Mouse (Mus musculus): ENCODE data around the gene Sdk2. TPM values are rescaled to one million over a fixed set of nuclear protein-coding genes. Genes with fewer than 3 reads are reported as not detected.
A peak's percentile ranks its signal among the peaks of the same experiment; 100 is the strongest.

The Sdk2 gene
- total and polyA plus RNA-seq, 2 experiments from 2014 or later = 3.0 to 30.4 TPM

- ATAC-seq = no peak
- WGBS = 64% methylated on average over 6 of the region's 6 CpGs
- DNase-seq (ENCODE audit: low spot score) = no peak
These were observed 66.8 kb downstream of the Sdk2 start for GRCm38 (mm10) chr11:114000051-114000450.

GRCm38 (mm10) chr11:113998702-113999101, 68.1 kb downstream of the Sdk2 start:
- H3K36me3 ChIP-seq (ENCODE audit: insufficient read depth, low read length) = no peaks in the 10 kb centered on the region
- no peaks in the 10 kb centered on the region for H3K27me3 ChIP-seq (ENCODE audit: insufficient read depth, low read length)
- H3K27ac ChIP-seq = no peak overlapping the region
- H3K4me2 ChIP-seq (ENCODE audit: low read depth, low read length) = no peak overlapping the region
- no peak for TF ChIP-seq CTCF (IDR thresholded peaks at IDR 0.05; ENCODE audit: low read depth)
- H3K4me1 ChIP-seq (ENCODE audit: insufficient read depth, low read length) = no peaks in the 10 kb centered on the region
- H3K4me3 ChIP-seq (ENCODE audit: low read length) = no peak overlapping the region
- H3K9ac ChIP-seq (replicated peaks; ENCODE audit: low read length) = no peak overlapping the region
- ATAC-seq (no peak), DNase-seq (ENCODE audit: low spot score) (no peak)
- H3K9me3 ChIP-seq (ENCODE audit: low read length) = no peaks in the 10 kb centered on the region
- WGBS = 96% methylated on average over 3 of the region's 3 CpGs

More at GRCm38 (mm10) chr11:114000051-114000450, 66.8 kb downstream of the Sdk2 start:
- Histone ChIP-seq H3K27me3 (ENCODE audit: insufficient read depth, low read length) (no peaks in the 10 kb centered on the region), H3K9ac (replicated peaks; ENCODE audit: low read length) (no peak overlapping the region), H3K27ac (no peak overlapping the region), H3K36me3 (ENCODE audit: insufficient read depth, low read length) (no peaks in the 10 kb centered on the region), H3K9me3 (ENCODE audit: low read length) (no peaks in the 10 kb centered on the region), H3K4me3 (ENCODE audit: low read length) (no peak overlapping the region), H3K4me2 (ENCODE audit: low read depth, low read length) (no peak overlapping the region), H3K4me1 (ENCODE audit: insufficient read depth, low read length) (no peaks in the 10 kb centered on the region)
- no peak for TF ChIP-seq CTCF (IDR thresholded peaks at IDR 0.05; ENCODE audit: low read depth)

GRCm38 (mm10) chr11:113993921-113994320, 72.9 kb downstream of the Sdk2 start:
- no peak for TF ChIP-seq CTCF (IDR thresholded peaks at IDR 0.05; ENCODE audit: low read depth)
- no peak for ATAC-seq
- no peak overlapping the region for H3K27ac ChIP-seq
- H3K9ac ChIP-seq (replicated peaks; ENCODE audit: low read length) = no peak overlapping the region
- H3K4me1 ChIP-seq (ENCODE audit: insufficient read depth, low read length) = peaks cover 14% of the 10 kb centered on the region
- DNase-seq (ENCODE audit: low spot score) = no peak
- 98% methylated on average over 6 of the region's 6 CpGs for WGBS
- H3K27me3 ChIP-seq (ENCODE audit: insufficient read depth, low read length) = no peaks in the 10 kb centered on the region
- H3K36me3 ChIP-seq (ENCODE audit: insufficient read depth, low read length) = no peaks in the 10 kb centered on the region
- H3K4me3 ChIP-seq (ENCODE audit: low read length) = no peak overlapping the region
- no peak overlapping the region for H3K4me2 ChIP-seq (ENCODE audit: low read depth, low read length)
- H3K9me3 ChIP-seq (ENCODE audit: low read length) = no peaks in the 10 kb centered on the region

- no peak overlapping the region for H3K9ac ChIP-seq (replicated peaks; ENCODE audit: low read length)
- no peak for TF ChIP-seq CTCF (IDR thresholded peaks at IDR 0.05; ENCODE audit: low read depth)
These were observed 74.0 kb downstream of the Sdk2 start for GRCm38 (mm10) chr11:113992894-113993293.

GRCm38 (mm10) chr11:113991886-113992285, 75.0 kb downstream of the Sdk2 start:
- Histone ChIP-seq H3K4me2 (ENCODE audit: low read depth, low read length) (no peak overlapping the region), H3K4me1 (ENCODE audit: insufficient read depth, low read length) (peaks cover 14% of the 10 kb centered on the region), H3K27ac (peak overlapping the region; percentile 36; the same call in 1 of the 2 replicates), H3K27me3 (ENCODE audit: insufficient read depth, low read length) (no peaks in the 10 kb centered on the region), H3K9ac (replicated peaks; ENCODE audit: low read length) (no peak overlapping the region), H3K36me3 (ENCODE audit: insufficient read depth, low read length) (no peaks in the 10 kb centered on the region), H3K4me3 (ENCODE audit: low read length) (no peak overlapping the region), H3K9me3 (ENCODE audit: low read length) (no peaks in the 10 kb centered on the region)
- TF ChIP-seq CTCF (IDR thresholded peaks at IDR 0.05; ENCODE audit: low read depth) = no peak
- ATAC-seq (no peak), DNase-seq (ENCODE audit: low spot score) (peak; percentile 39)
- 53% methylated on average over 8 of the region's 8 CpGs for WGBS

More at GRCm38 (mm10) chr11:113992894-113993293, 74.0 kb downstream of the Sdk2 start:
- H3K4me1 ChIP-seq (ENCODE audit: insufficient read depth, low read length) = peaks cover 14% of the 10 kb centered on the region
- H3K27ac ChIP-seq = peak overlapping the region; percentile 26; the same call in 1 of the 2 replicates
- H3K4me3 ChIP-seq (ENCODE audit: low read length) = no peak overlapping the region
- DNase-seq (ENCODE audit: low spot score) (no peak), ATAC-seq (no peak)
- H3K4me2 ChIP-seq (ENCODE audit: low read depth, low read length) = no peak overlapping the region
- WGBS = 44% methylated on average over 10 of the region's 10 CpGs
- no peaks in the 10 kb centered on the region for H3K36me3 ChIP-seq (ENCODE audit: insufficient read depth, low read length)
- H3K9me3 ChIP-seq (ENCODE audit: low read length) = no peaks in the 10 kb centered on the region
- no peaks in the 10 kb centered on the region for H3K27me3 ChIP-seq (ENCODE audit: insufficient read depth, low read length)

GRCm38 (mm10) chr11:113990466-113990865, 76.4 kb downstream of the Sdk2 start:
- no peak for TF ChIP-seq CTCF (IDR thresholded peaks at IDR 0.05; ENCODE audit: low read depth)
- H3K27me3 ChIP-seq (ENCODE audit: insufficient read depth, low read length) = no peaks in the 10 kb centered on the region
- H3K4me2 ChIP-seq (ENCODE audit: low read depth, low read length) = peak overlapping the region; percentile 29
- no peaks in the 10 kb centered on the region for H3K36me3 ChIP-seq (ENCODE audit: insufficient read depth, low read length)
- H3K9ac ChIP-seq (replicated peaks; ENCODE audit: low read length) = no peak overlapping the region
- peaks cover 14% of the 10 kb centered on the region for H3K4me1 ChIP-seq (ENCODE audit: insufficient read depth, low read length)
- H3K4me3 ChIP-seq (ENCODE audit: low read length) = no peak overlapping the region
- 3% methylated on average over 6 of the region's 6 CpGs for WGBS
- peak overlapping the region; percentile 66 for H3K27ac ChIP-seq
- DNase-seq (ENCODE audit: low spot score) (peak; percentile 82), ATAC-seq (peak; percentile 82)
- no peaks in the 10 kb centered on the region for H3K9me3 ChIP-seq (ENCODE audit: low read length)

- Histone ChIP-seq H3K9ac (replicated peaks; ENCODE audit: low read length) (no peak overlapping the region), H3K4me2 (ENCODE audit: low read depth, low read length) (peak overlapping the region; percentile 29), H3K27ac (peak overlapping the region; percentile 66), H3K27me3 (ENCODE audit: insufficient read depth, low read length) (no peaks in the 10 kb centered on the region), H3K4me1 (ENCODE audit: insufficient read depth, low read length) (peaks cover 14% of the 10 kb centered on the region), H3K9me3 (ENCODE audit: low read length) (no peaks in the 10 kb centered on the region), H3K36me3 (ENCODE audit: insufficient read depth, low read length) (no peaks in the 10 kb centered on the region), H3K4me3 (ENCODE audit: low read length) (no peak overlapping the region)
- DNase-seq (ENCODE audit: low spot score) (peak; percentile 32), ATAC-seq (peak; percentile 28; the same call in 1 of the 2 replicates)
- WGBS = 12% methylated on average over 4 of the region's 4 CpGs
- no peak for TF ChIP-seq CTCF (IDR thresholded peaks at IDR 0.05; ENCODE audit: low read depth)
These were observed 76.8 kb downstream of the Sdk2 start for GRCm38 (mm10) chr11:113990065-113990464.

Measured in hindbrain, postnatal 0 days (tissue).